Mouse (Mus musculus): Measurements from ENCODE around the gene Vmn1r86. TPM values are rescaled to one million over a fixed set of nuclear protein-coding genes. Genes with fewer than 3 reads are reported as not detected.
"Not testable (repeated sequence)": the region's sequence is repeated elsewhere in the genome, so short reads cannot be mapped to it uniquely, and the experiment has no call there.

The Vmn1r86 gene
- total RNA-seq (2021): not detected
- long read RNA-seq, experiment 1: 0 reads
- long read RNA-seq, experiment 2: 0 reads

DNA sequence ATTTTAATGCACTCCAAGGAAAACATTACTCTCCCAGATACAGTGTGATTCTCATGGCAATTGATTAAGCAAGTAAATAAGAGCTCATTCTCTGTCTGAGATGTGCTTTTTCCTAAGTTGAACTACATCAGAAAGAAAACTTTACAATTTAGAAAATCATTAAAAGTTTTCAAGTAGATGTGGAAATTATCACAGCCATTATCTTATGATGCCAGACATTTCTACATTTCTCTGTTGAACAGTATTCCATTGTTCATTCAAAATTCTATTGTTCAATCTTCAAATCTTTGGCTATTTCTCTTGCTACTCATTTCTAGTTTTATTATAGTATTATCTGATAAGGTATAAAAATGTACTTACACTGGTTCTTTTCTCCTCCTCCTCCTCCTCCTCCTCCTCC, at the start of gene Vmn1r86:
Gene Vmn1r86, minus strand, starts transcription at position 101 of the 400 bp plus-strand sequence.
- intact Hi-C loops (cut with DNase I; ENCODE audit: low total_unique reads): no loop called here

GRCm38 (mm10) chr7:13159268-13159667, 39.6 kb upstream of the Vmn1r86 start, which contains the start of gene Vmn1r88:
TSS of gene Vmn1r88 (plus strand) at chr7:13159568.
- no peak for DNase-seq
- intact Hi-C loops (cut with DNase I; ENCODE audit: low total_unique reads): no loop called here

More for the DNA sequence above, at the start of gene Vmn1r86:
- no peak for DNase-seq

GRCm38 (mm10) chr7:13140057-13140456, 20.3 kb upstream of the Vmn1r86 start, which contains the start of gene Vmn1r87:
TSS of gene Vmn1r87 (minus strand) at chr7:13140157.
- intact Hi-C loops (cut with DNase I; ENCODE audit: low total_unique reads): no loop called here
- DNase-seq: no peak

DNA sequence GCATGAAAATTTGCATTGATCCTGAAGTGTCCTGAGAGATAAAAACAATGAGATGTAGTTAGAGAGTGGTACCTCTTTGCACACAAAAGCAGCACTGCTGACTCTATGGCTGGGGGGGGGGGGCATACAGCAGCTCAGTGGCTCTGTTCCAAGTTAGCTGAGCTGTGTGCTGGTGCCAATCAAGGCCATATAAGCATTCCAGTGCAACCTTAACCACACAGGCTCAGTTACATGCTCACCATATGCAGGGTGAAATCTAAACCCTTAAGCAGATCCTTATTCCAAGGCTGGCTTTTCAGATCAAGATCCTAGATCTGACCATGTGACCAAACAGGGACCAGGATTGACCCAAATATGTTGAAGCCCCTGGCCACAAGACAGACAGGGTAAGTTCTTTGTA, 17.6 kb upstream of the Vmn1r86 start:
- DNase-seq: no peak
- intact Hi-C loops (cut with DNase I; ENCODE audit: low total_unique reads): no loop called here

- DNase-seq: no peak
- intact Hi-C loops (cut with DNase I; ENCODE audit: low total_unique reads): no loop called here
Measured at GRCm38 (mm10) chr7:13131856-13132255, 12.1 kb upstream of the Vmn1r86 start.

- intact Hi-C loops (cut with DNase I; ENCODE audit: low total_unique reads); DNase-seq: not testable (repeated sequence)
Measured at GRCm38 (mm10) chr7:13123554-13124153, 3.9 kb upstream of the Vmn1r86 start.

DNA sequence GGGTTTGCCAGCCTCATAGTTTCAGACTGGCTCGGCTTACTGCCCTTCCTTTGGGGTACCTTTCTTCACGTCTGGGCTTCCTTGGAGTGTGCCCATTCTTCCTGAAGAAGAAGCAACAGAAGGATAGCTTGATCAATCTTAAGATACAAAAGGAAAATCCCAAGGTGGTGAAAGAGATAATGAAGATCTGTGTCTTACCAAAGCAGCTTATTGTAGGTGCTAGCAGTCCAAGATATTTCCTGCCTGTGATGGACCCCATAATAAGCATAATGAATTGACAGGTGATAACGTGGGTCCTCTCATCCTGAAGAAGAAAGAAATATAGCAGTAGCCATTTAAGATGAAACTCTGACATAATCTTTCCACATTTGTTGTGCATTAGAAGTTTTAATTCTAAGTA, 24.6 kb downstream of the Vmn1r86 start, which contains the start of gene Vmn1r85:
Gene Vmn1r85, minus strand, starts transcription at position 101 of the 400 bp plus-strand sequence.
- intact Hi-C loops (cut with DNase I; ENCODE audit: low total_unique reads): no loop called here
- no peak for DNase-seq

DNA sequence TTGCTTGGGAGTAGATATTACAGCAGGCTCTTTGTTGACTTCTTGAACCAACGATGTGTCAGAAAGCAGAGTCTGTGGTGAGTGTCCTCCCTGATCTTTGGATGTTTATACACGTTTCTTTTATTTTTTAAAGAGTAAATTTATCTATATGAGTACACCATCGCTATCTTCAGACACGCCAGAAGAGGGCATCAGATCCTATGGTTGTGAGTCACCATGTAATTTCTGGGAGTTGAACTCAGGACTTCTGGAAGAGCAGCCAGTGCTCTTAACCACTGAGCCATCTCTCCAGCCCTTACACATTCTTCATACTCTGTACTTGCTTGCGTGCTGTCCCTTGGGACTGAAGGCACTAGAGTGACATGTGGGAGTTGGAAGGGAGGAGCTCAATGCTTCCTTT, 47.4 kb downstream of the Vmn1r86 start:
- intact Hi-C loops (cut with DNase I; ENCODE audit: low total_unique reads): no loop called here
- DNase-seq: no peak

DNA sequence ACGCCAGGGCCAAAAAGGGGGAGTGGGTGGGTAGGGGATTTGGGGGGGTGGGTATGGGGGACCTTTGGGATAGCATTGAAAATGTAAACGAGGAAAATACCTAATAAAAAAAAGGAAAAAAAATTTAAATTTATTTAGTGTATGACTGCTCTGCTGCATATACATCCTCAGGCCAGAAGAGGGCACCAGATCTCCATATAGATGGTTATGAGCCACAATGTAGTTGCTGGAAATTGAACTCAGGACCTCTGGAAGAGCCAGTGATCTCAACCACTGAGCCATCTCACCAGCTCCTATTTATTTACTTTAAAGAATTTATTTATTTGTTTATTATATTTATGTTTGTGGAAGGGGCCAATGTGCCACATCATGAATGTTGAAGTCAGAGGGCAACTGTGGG, 56.3 kb downstream of the Vmn1r86 start:
- DNase-seq; intact Hi-C loops (cut with DNase I; ENCODE audit: low total_unique reads): not testable (repeated sequence)

DNA sequence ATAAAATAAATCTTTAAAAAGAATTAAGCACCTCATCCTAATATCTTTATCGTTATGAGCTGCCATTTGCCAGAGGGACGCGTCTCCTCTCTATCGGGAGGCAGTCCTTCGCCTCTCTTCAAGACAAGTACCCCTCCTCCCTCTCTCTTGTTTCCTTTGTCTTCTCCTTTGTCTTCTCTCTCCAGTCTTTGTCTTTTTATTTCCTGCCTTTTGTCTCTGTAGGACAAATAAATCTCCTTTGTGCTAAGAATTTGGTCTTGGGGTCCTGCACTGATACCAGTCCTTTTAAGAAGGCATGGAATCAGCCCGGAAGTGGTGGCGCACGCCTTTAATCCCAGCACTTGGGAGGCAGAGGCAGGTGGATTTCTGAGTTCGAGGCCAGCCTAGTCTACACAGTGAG, 60.2 kb downstream of the Vmn1r86 start:
- intact Hi-C loops (cut with DNase I; ENCODE audit: low total_unique reads): no loop called here
- DNase-seq: no peak

DNA sequence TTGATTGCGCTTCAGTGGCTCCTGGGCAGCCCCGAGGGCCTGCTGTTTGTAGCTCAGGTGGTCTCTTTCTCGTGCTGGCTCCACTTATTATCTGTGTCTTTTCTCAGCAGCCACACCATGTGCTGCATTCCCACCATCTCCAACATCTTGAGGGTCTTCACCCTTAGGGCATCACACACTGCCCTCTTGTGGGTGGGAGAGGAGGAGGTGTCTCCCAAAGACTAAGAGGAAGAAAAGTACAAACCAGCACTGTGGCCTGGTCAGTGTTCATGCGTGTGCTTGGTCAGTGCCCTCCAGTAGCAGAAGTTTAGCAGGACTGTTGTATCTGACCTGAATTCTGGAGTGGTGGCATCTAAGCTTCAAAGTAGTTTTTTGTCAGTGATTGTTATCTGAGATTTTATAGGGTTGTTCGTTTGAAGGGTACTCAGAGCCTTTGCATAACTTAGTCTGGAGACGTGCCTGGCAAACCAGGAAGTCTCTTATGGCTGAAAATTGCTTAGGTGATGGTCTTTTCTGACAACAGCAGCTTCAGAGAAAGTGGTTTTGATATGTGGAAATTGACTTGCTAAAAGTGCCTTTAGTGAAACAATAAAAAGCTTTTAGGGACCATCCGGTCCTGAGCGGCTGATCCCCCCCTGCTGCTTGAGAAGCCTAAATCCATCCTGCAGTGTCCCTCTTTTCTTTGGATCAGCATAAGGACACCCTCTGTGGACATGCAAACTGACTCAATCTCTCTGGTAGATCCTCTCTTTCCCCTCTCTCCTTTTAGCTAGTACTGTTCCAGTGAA, 62.6 kb downstream of the Vmn1r86 start:
- intact Hi-C loops (cut with DNase I; ENCODE audit: low total_unique reads): no loop called here
- no peak for DNase-seq

DNA sequence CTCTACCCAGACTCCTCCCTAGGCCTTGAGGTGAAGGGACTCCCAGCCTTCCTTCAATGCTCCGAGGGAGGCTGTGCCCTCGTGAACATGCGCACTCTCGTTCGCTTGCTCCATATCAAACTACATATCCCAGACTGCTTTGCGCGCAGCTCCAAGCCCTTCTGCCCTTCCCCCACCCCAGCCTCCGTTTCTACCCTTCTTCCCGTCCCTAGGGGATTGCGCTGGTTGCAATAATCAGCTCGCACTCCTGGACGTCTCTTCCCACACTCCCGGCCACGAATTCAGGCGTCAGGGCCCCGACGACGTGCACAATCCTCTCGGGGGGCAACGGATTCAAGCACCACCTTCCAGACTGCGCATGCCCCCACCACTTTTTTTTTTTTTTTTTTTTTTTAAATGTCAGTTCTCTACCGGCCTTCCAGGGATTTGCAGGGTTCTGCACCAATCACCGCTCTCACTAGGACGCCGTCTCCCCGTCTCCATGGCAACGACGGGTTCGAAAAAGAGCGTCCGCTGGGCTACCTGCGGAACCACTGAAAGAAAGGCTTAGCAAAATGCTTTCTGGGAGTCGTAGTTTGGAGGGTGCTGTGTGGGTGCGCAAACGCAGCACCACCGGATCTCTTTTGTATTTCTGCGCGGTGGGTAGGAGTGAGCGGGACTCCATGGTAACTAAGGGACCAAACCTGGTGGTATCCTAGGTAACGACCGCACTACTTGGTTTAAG, 65.3 kb downstream of the Vmn1r86 start, which contains the start of gene Mzf1:
Gene Mzf1, minus strand, starts transcription at position 478 of the 724 bp plus-strand sequence.
- DNase-seq: peak; percentile 90
- intact Hi-C loops (cut with DNase I; ENCODE audit: low total_unique reads): loop anchor here (5.0 kb wide), 2 partner anchors 137 to 152 kb away; no protein-coding TSS in a partner anchor

DNA sequence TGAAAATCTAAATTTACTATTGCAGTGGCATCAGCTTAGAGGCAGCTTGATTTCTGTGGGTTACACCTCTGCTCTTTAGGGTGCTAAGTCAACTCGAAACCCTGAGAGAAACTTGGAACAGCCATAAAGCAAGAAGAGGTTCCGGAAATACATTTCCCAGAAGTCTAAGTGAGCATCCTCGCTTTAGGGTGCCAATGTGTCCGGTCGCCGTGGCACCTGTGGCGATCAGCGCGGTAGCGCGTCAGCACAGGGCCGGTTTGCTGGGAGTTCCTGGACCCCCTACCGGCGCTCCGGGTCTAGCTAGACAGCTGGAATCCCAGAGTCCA, 65.8 kb downstream of the Vmn1r86 start:
- intact Hi-C loops (cut with DNase I; ENCODE audit: low total_unique reads): loop anchor here (5.0 kb wide), 2 partner anchors 137 to 152 kb away; no protein-coding TSS in a partner anchor
- DNase-seq: no peak

DNA sequence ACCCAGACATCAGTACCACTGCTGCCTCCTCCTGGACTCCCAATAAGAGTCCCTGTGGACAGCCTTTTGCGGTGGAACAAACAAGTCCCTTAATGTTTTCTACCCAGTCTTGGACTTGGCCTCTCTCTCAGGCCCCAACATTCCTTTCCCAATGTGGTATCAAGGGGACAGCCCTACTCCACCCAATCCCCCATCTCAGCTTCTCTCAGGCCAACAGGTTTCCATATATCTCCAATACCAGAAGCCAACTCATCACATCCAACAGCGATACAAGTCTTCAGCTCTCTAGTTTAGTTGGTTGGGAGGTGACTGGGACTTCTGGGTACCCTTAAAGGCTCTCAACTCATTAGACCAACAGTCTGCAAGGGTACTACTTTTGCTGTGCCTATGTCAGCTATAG, 66.2 kb downstream of the Vmn1r86 start:
- intact Hi-C loops (cut with DNase I; ENCODE audit: low total_unique reads): loop anchor here (5.0 kb wide), 2 partner anchors 136 to 151 kb away; no protein-coding TSS in a partner anchor
- no peak for DNase-seq

GRCm38 (mm10) chr7:13053001-13053400, 66.7 kb downstream of the Vmn1r86 start:
- intact Hi-C loops (cut with DNase I; ENCODE audit: low total_unique reads): loop anchor here (5.0 kb wide), 2 partner anchors 136 to 151 kb away; no protein-coding TSS in a partner anchor
- no peak for DNase-seq

Other genes starting within 250 kb of the Vmn1r86 start
- 1 to 10 TPM; 1.9 to 2.1 TPM for gene Zfp128, start 238.7 kb downstream of the Vmn1r86 start, total RNA-seq (2021)
- gene Zscan22, start 222.1 kb downstream of the Vmn1r86 start, total RNA-seq (2021): 1 to 10 TPM; 3.1 TPM
- 100 to 1,000 TPM; 667 to 730 TPM for gene Rps5, start 197.6 kb downstream of the Vmn1r86 start, total RNA-seq (2021)
- gene Rnf225, start 192.5 kb downstream of the Vmn1r86 start, total RNA-seq (2021): under 1 TPM; 0.25 to 0.27 TPM
- 1 to 10 TPM; 2.2 to 3.7 TPM for gene Zfp324, start 154.1 kb downstream of the Vmn1r86 start, total RNA-seq (2021)
- 1 to 10 TPM; 2.7 to 2.9 TPM for gene Zfp446, start 142.1 kb downstream of the Vmn1r86 start, total RNA-seq (2021)
- not detected for gene Slc27a5, start 121.7 kb downstream of the Vmn1r86 start, total RNA-seq (2021)
- 10 to 100 TPM; 67.0 to 85.9 TPM for gene Trim28, start 120.8 kb downstream of the Vmn1r86 start, total RNA-seq (2021)
- 1 to 10 TPM; 4.7 to 5.1 TPM for gene Zbtb45, start 109.9 kb downstream of the Vmn1r86 start, total RNA-seq (2021)
- 100 to 1,000 TPM in 1 of 2 experiments, 10 to 100 TPM in 1; 95.6 to 103 TPM for gene Chmp2a, start 85.1 kb downstream of the Vmn1r86 start, total RNA-seq (2021)
- gene Ube2m, start 81.6 kb downstream of the Vmn1r86 start, total RNA-seq (2021): 100 to 1,000 TPM; 141 to 149 TPM
- under 1 TPM; 0.80 to 0.98 TPM for gene Mzf1, start 65.2 kb downstream of the Vmn1r86 start, total RNA-seq (2021)
- gene Vmn1r85, start 24.7 kb downstream of the Vmn1r86 start, total RNA-seq (2021): not detected
- gene Vmn1r87, start 20.2 kb upstream of the Vmn1r86 start, total RNA-seq (2021): not detected
- under 1 TPM; 0.04 to 0.10 TPM for gene Vmn1r88, start 39.7 kb upstream of the Vmn1r86 start, total RNA-seq (2021)
- gene Vmn1r89, start 93.1 kb upstream of the Vmn1r86 start, total RNA-seq (2021): not detected
- gene Lig1, start 157.4 kb upstream of the Vmn1r86 start, total RNA-seq (2021): 1 to 10 TPM; 4.2 to 4.4 TPM
- gene Zswim9, start 158.8 kb upstream of the Vmn1r86 start, total RNA-seq (2021): 1 to 10 TPM; 4.5 to 5.4 TPM
- under 1 TPM in 1 of 2 experiments, not detected in 1; 0.08 TPM for gene Pla2g4c, start 204.7 kb upstream of the Vmn1r86 start, total RNA-seq (2021)